Mouse (Mus musculus): ENCODE data around the gene Olfr715. TPM values are rescaled to one million over a fixed set of nuclear protein-coding genes. Genes with fewer than 3 reads are reported as not detected.
"Not testable (repeated sequence)": the region's sequence is repeated elsewhere in the genome, so short reads cannot be mapped to it uniquely, and the experiment has no call there.

Gene Olfr715
- polyA plus RNA-seq (2015; fragmentation: Nextera tagmentation; extraction: Ambion mirVana) = not detected in 2 replicates

DNA sequence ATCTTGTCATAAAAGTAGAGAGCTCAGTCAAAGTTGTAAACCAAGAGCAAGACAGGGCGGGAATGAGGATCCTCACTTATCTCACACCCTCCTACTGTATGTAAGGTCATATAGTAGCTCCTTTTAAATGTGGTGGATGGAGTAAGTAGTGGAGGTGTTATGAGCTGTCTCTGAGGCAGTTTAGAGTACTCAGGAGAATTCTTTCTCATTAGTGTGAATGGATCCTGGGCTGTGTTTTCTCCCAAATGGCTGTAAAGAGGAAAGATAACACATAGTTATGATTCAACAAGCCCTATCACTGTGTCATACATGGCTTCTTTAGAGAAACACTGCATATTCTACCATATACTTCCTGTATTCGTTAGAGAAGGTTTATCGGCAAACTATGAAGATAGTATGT is at the start of gene Olfr715:
Gene Olfr715 (minus strand): TSS at position 101 of the 400 bp plus-strand sequence.
- not testable (repeated sequence) for H3K4me2 ChIP-seq (ENCODE audit: low read length); H3K9ac ChIP-seq (ENCODE audit: low read depth, low read length); ATAC-seq; H3K4me3 ChIP-seq (ENCODE audit: low read length); H3K4me1 ChIP-seq (ENCODE audit: control insufficient read depth, insufficient read depth, low read depth, low read length); H3K36me3 ChIP-seq (ENCODE audit: control insufficient read depth, insufficient read depth, low read length); H3K27me3 ChIP-seq (replicated peaks; ENCODE audit: control insufficient read depth, insufficient read depth, low read length); H3K27ac ChIP-seq (ENCODE audit: low read depth, low read length); H3K9me3 ChIP-seq (ENCODE audit: control insufficient read depth, low read length)
- 100% methylated on average over 2 of the region's 3 CpGs for WGBS

DNA sequence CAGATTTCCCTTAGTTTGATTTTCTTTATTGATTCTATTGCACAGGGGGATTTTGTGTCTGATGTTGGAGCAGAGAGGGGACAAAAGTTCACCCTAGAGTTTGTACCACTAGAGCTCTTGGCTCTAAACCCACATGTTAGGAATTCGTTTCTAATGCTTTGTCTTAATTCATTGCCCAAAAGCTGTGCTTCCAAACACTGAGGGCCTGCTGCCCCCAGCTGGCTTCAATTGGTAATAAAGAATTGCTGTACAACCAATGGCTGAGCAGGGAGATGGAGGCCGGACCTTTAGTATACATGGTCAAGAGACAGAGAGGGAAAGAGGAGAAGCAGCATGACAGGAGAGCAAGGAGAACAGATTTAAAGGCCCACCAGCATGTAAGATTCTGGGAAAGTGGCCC is 49.5 kb upstream of the Olfr715 start:
- H3K27me3 ChIP-seq (replicated peaks; ENCODE audit: control insufficient read depth, insufficient read depth, low read length) = no peaks in the 10 kb centered on the region
- H3K36me3 ChIP-seq (ENCODE audit: control insufficient read depth, insufficient read depth, low read length) = no peaks in the 10 kb centered on the region
- no peaks in the 10 kb centered on the region for H3K4me1 ChIP-seq (ENCODE audit: control insufficient read depth, insufficient read depth, low read depth, low read length)
- H3K9ac ChIP-seq (ENCODE audit: low read depth, low read length) = no peak overlapping the region
- H3K4me3 ChIP-seq (ENCODE audit: low read length) = no peak overlapping the region
- no peak overlapping the region for H3K4me2 ChIP-seq (ENCODE audit: low read length)
- WGBS = 46% methylated on average over 2 of the region's 2 CpGs
- H3K9me3 ChIP-seq (ENCODE audit: control insufficient read depth, low read length) = no peaks in the 10 kb centered on the region
- no peak for ATAC-seq
- H3K27ac ChIP-seq (ENCODE audit: low read depth, low read length) = no peak overlapping the region

DNA sequence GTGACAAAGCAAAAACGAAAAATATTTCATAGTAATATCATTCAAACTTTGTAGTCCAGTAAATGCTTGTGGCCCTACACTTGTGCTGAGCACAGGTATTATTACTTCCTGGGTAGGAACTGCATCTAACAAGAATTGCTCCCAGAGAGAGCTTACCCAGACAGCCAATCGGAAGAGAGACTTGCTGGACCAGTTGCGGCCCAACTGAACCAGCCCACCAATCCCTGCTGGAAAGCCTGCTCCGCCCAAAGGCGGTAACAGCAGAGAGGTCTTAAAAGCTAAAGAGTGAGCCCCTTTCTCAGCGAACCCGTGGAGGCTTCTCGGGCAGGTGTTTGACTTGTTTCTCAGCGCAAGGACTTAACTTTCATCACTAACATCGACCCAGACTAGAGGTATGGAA is 35.8 kb upstream of the Olfr715 start, which contains the start of gene Nlrp14:
Gene Nlrp14 (plus strand): TSS at position 301 of the 400 bp plus-strand sequence.
- Histone ChIP-seq H3K27ac (ENCODE audit: low read depth, low read length) (no peak within 1 kb of the TSS), H3K9ac (ENCODE audit: low read depth, low read length) (no peak within 1 kb of the TSS), H3K36me3 (ENCODE audit: control insufficient read depth, insufficient read depth, low read length) (no peaks in the 10 kb centered on the region), H3K27me3 (replicated peaks; ENCODE audit: control insufficient read depth, insufficient read depth, low read length) (no peaks in the 10 kb centered on the region), H3K4me1 (ENCODE audit: control insufficient read depth, insufficient read depth, low read depth, low read length) (no peaks in the 10 kb centered on the region), H3K4me2 (ENCODE audit: low read length) (no peak within 1 kb of the TSS), H3K9me3 (ENCODE audit: control insufficient read depth, low read length) (no peaks in the 10 kb centered on the region), H3K4me3 (ENCODE audit: low read length) (no peak within 1 kb of the TSS)
- ATAC-seq = no peak
- WGBS = 86% methylated on average over 10 of the region's 10 CpGs

DNA sequence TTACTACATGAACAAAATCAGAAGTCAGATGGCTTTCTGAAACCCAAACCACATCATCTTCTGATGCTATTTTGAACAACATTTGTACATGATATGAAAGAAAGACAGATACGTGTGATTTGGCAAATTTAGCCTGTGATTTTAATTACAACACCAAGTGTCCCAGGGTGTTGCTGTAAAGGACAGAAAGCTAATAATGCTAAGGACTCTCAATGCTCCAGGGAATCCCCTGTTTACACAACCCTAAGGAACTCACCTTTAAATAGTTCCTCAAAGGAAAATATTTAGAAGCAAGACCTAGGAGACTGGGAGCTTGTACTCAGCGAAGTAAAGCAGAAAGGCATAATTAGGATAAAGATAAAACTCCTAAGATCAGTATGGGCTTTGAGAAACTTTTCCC is 7.1 kb upstream of the Olfr715 start, which contains the start of gene Olfr716:
Gene Olfr716 (plus strand): TSS at position 301 of the 400 bp plus-strand sequence.
- not testable (repeated sequence) for H3K9me3 ChIP-seq (ENCODE audit: control insufficient read depth, low read length); H3K4me1 ChIP-seq (ENCODE audit: control insufficient read depth, insufficient read depth, low read depth, low read length); H3K4me3 ChIP-seq (ENCODE audit: low read length); ATAC-seq; H3K9ac ChIP-seq (ENCODE audit: low read depth, low read length); H3K4me2 ChIP-seq (ENCODE audit: low read length); H3K27ac ChIP-seq (ENCODE audit: low read depth, low read length); H3K36me3 ChIP-seq (ENCODE audit: control insufficient read depth, insufficient read depth, low read length); H3K27me3 ChIP-seq (replicated peaks; ENCODE audit: control insufficient read depth, insufficient read depth, low read length)
- WGBS = 78% methylated on average over 2 of the region's 2 CpGs

DNA sequence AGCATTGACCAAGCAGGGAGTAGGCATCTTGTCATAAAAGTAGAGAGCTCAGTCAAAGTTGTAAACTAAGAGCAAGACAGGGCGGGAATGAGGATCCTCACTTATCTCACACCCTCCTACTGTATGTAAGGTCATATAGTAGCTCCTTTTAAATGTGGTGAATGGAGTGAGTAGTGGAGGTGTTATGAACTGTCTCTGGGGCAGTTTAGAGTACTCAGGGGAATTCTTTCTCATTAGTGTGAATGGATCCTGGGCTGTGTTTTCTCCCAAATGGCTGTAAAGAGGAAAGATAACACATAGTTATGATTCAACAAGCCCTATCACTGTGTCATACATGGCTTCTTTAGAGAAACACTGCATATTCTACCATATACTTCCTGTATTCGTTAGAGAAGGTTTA is 20.6 kb downstream of the Olfr715 start, which contains the start of gene Olfr715b:
Gene Olfr715b (minus strand): TSS at position 101 of the 400 bp plus-strand sequence.
- H3K9ac ChIP-seq (ENCODE audit: low read depth, low read length); H3K36me3 ChIP-seq (ENCODE audit: control insufficient read depth, insufficient read depth, low read length); H3K4me1 ChIP-seq (ENCODE audit: control insufficient read depth, insufficient read depth, low read depth, low read length); ATAC-seq; H3K4me2 ChIP-seq (ENCODE audit: low read length); H3K4me3 ChIP-seq (ENCODE audit: low read length); H3K27me3 ChIP-seq (replicated peaks; ENCODE audit: control insufficient read depth, insufficient read depth, low read length); H3K27ac ChIP-seq (ENCODE audit: low read depth, low read length); H3K9me3 ChIP-seq (ENCODE audit: control insufficient read depth, low read length): not testable (repeated sequence)
- 100% methylated on average over 1 of the region's 2 CpGs for WGBS

DNA sequence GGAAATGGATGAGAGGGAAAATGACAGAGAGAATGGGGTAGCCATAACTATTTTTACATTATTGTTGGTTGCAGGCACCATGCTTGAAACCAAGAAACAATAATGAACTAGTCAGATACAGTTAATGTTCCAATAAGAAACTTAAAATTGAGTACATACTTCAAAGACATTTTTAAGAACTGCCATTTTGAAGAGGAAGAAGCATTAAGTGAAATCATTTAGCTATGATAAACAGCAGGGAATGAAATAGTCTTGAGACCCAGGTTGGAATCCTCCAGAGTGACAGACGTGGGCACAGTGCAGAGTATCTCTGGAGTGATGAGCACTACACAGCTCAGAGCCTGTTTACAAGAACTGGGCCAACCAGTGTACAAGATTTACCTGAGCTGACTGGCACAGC is 38.0 kb downstream of the Olfr715 start, which contains the start of gene Olfr17:
Gene Olfr17 (plus strand): TSS at position 301 of the 400 bp plus-strand sequence.
- 80% methylated on average over 1 of the region's 1 CpGs for WGBS
- no peaks in the 10 kb centered on the region for H3K4me1 ChIP-seq (ENCODE audit: control insufficient read depth, insufficient read depth, low read depth, low read length)
- no peak within 1 kb of the TSS for H3K27ac ChIP-seq (ENCODE audit: low read depth, low read length)
- H3K9ac ChIP-seq (ENCODE audit: low read depth, low read length) = no peak within 1 kb of the TSS
- no peaks in the 10 kb centered on the region for H3K27me3 ChIP-seq (replicated peaks; ENCODE audit: control insufficient read depth, insufficient read depth, low read length)
- H3K4me3 ChIP-seq (ENCODE audit: low read length) = no peak within 1 kb of the TSS
- H3K9me3 ChIP-seq (ENCODE audit: control insufficient read depth, low read length) = no peaks in the 10 kb centered on the region
- no peak for ATAC-seq
- no peaks in the 10 kb centered on the region for H3K36me3 ChIP-seq (ENCODE audit: control insufficient read depth, insufficient read depth, low read length)
- no peak within 1 kb of the TSS for H3K4me2 ChIP-seq (ENCODE audit: low read length)

Other genes starting within 250 kb of the Olfr715 start
- gene Olfr706, start 242.9 kb downstream of the Olfr715 start, polyA plus RNA-seq (2015; fragmentation: Nextera tagmentation; extraction: Ambion mirVana) = not detected in 2 replicates
- gene Olfr707, start 229.8 kb downstream of the Olfr715 start, polyA plus RNA-seq (2015; fragmentation: Nextera tagmentation; extraction: Ambion mirVana) = not detected in 2 replicates
- gene Olfr1532-ps1, start 223.1 kb downstream of the Olfr715 start, polyA plus RNA-seq (2015; fragmentation: Nextera tagmentation; extraction: Ambion mirVana) = not detected in 2 replicates
- not detected in 2 replicates for gene Olfr709-ps1, start 198.9 kb downstream of the Olfr715 start, polyA plus RNA-seq (2015; fragmentation: Nextera tagmentation; extraction: Ambion mirVana)
- gene Olfr710, start 182.8 kb downstream of the Olfr715 start, polyA plus RNA-seq (2015; fragmentation: Nextera tagmentation; extraction: Ambion mirVana) = not detected in 2 replicates
- gene Olfr6, start 167.1 kb downstream of the Olfr715 start, polyA plus RNA-seq (2015; fragmentation: Nextera tagmentation; extraction: Ambion mirVana) = not detected in 2 replicates
- not detected in 2 replicates for gene Olfr711, start 155.6 kb downstream of the Olfr715 start, polyA plus RNA-seq (2015; fragmentation: Nextera tagmentation; extraction: Ambion mirVana)
- gene Olfr2, start 125.0 kb downstream of the Olfr715 start, polyA plus RNA-seq (2015; fragmentation: Nextera tagmentation; extraction: Ambion mirVana) = not detected in 2 replicates
- not detected in 2 replicates for gene Olfr713, start 99.9 kb downstream of the Olfr715 start, polyA plus RNA-seq (2015; fragmentation: Nextera tagmentation; extraction: Ambion mirVana)
- not detected in 2 replicates for gene Olfr714, start 60.1 kb downstream of the Olfr715 start, polyA plus RNA-seq (2015; fragmentation: Nextera tagmentation; extraction: Ambion mirVana)
- not detected in 2 replicates for gene Olfr17, start 37.9 kb downstream of the Olfr715 start, polyA plus RNA-seq (2015; fragmentation: Nextera tagmentation; extraction: Ambion mirVana)
- not detected in 2 replicates for gene Olfr715b, start 20.7 kb downstream of the Olfr715 start, polyA plus RNA-seq (2015; fragmentation: Nextera tagmentation; extraction: Ambion mirVana)
- not detected in 2 replicates for gene Olfr716, start 7.2 kb upstream of the Olfr715 start, polyA plus RNA-seq (2015; fragmentation: Nextera tagmentation; extraction: Ambion mirVana)
- not detected in 2 replicates for gene Nlrp14, start 35.9 kb upstream of the Olfr715 start, polyA plus RNA-seq (2015; fragmentation: Nextera tagmentation; extraction: Ambion mirVana)
- not detected in 2 replicates for gene Rbmxl2, start 78.4 kb upstream of the Olfr715 start, polyA plus RNA-seq (2015; fragmentation: Nextera tagmentation; extraction: Ambion mirVana)
- gene Syt9, start 239.6 kb upstream of the Olfr715 start, polyA plus RNA-seq (2015; fragmentation: Nextera tagmentation; extraction: Ambion mirVana) = 11.6 and 12.9 TPM in 2 replicates